Mouse (Mus musculus) liver, adult 2 months (tissue): Measurements from ENCODE around the gene Fbrsl1. TPM values are rescaled to one million over a fixed set of nuclear protein-coding genes. Genes with fewer than 3 reads are reported as not detected.

Experiments
- DNase-seq: peaks from one replicate; pipeline ENCODE4 v3.0.0-alpha.2; 2011; ENCODE audit warnings: low read depth, low spot score; ENCODE audit errors: extremely low read depth
- H3K27ac ChIP-seq: fragments of 200-500 bp; replicated peaks from 2 replicates; pipeline ENCODE4 v1.5.1; 2012; ENCODE audit warnings: low read depth, mild to moderate bottlenecking, control low read depth, inconsistent platforms, low read length; ENCODE audit not compliant: insufficient read depth
- H3K27me3 ChIP-seq: fragments of 200-500 bp; 2 replicates; pipeline ENCODE4 v1.6.1; 2012; ENCODE audit warnings: mild to moderate bottlenecking, moderate library complexity, low read length, inconsistent platforms; ENCODE audit not compliant: control insufficient read depth, insufficient read depth
- H3K36me3 ChIP-seq: fragments of 200-500 bp; 2 replicates; pipeline ENCODE4 v1.6.1; 2012; ENCODE audit warnings: low read length, inconsistent platforms; ENCODE audit not compliant: control insufficient read depth, insufficient read depth
- H3K4me1 ChIP-seq: fragments of 200-500 bp; 2 replicates; pipeline ENCODE4 v1.6.1; 2011; ENCODE audit warnings: low read length; ENCODE audit not compliant: control insufficient read depth, insufficient read depth
- H3K4me3 ChIP-seq: fragments of 200-500 bp; 2 replicates; pipeline ENCODE4 v1.5.1; 2011; ENCODE audit warnings: low read depth, mild to moderate bottlenecking, control low read depth, low read length, moderate library complexity; ENCODE audit not compliant: insufficient read depth
- H3K79me2 ChIP-seq: fragments of 200-500 bp; 2 replicates; pipeline ENCODE4 v1.6.1; 2012; ENCODE audit warnings: inconsistent platforms, mild to moderate bottlenecking, low read length, moderate library complexity; ENCODE audit not compliant: control insufficient read depth, insufficient read depth
- H3K9ac ChIP-seq: fragments of 200-500 bp; 2 replicates; pipeline ENCODE4 v1.6.1; 2012; ENCODE audit warnings: low read depth, mild to moderate bottlenecking, control low read depth, inconsistent platforms, low read length
- CTCF ChIP-seq: fragments of 200-500 bp; IDR thresholded peaks from 2 replicates; pipeline ENCODE4 v1.5.1; 2011; ENCODE audit warnings: low read depth, low read length, control low read depth
- POLR2A ChIP-seq: fragments of 200-500 bp; IDR thresholded peaks from 2 replicates; pipeline ENCODE4 v1.6.1; 2011; ENCODE audit warnings: low read length, control low read depth; ENCODE audit not compliant: insufficient read depth; ENCODE audit errors: extremely low read depth
- WGBS: fragments of 180-500 bp; shearing (Covaris S2); methylation state at CpG from one replicate; pipeline ENCODE4 v1.1.7; 2018; 5-methylcytosine and 5-hydroxymethylcytosine counted together
- polyA plus RNA-seq: library from polyadenylated mRNA; depleted of rRNA; stranded (reverse); fragments of >200 nt; gene quantifications from 2 replicates; pipeline ENCODE4 v1.2.3, GENCODE M21; 2012
- total RNA-seq: library from RNA; depleted of rRNA; stranded (reverse); fragments of >200 nt; gene quantifications from 2 replicates; pipeline ENCODE4 v1.2.3, GENCODE M21; 2014

Gene Fbrsl1
- total and polyA plus RNA-seq, 2 experiments = 4.9 to 29.8 TPM

- Histone ChIP-seq H3K36me3 (no peaks in the 10 kb centered on the region), H3K4me1 (no peaks in the 10 kb centered on the region), H3K27ac (no peak overlapping the region), H3K79me2 (no peaks in the 10 kb centered on the region), H3K9ac (no peak overlapping the region), H3K27me3 (no peaks in the 10 kb centered on the region), H3K4me3 (no peak overlapping the region)
- DNase-seq = no peak
- no peak for TF ChIP-seq POLR2A
- no peak for TF ChIP-seq CTCF
- WGBS = 38% methylated on average over 4 of the region's 4 CpGs
These were observed 41.3 kb upstream of the Fbrsl1 start for GRCm38 (mm10) chr5:110489639-110490038.

DNA sequence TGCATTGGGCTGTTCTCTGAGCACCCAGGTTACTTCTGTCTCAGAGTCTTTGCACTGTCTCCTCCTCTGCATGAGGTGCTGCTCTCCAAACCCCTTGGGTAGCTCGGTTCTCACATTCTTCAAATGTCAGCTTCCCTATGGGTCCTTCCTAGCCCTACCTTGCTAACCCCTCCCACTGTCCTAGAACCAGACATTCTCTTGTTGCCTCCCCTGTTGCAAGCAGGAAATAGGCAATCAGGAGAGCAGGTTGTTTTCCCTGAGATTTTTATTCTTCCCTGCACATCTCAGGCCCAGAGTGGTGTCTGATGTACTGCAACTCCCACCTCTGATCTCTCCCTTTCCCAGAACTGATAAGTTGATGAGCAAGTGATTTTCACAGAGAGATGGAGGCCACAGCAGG lies 39.6 kb upstream of the Fbrsl1 start:
- Histone ChIP-seq H3K4me1 (no peaks in the 10 kb centered on the region), H3K36me3 (no peaks in the 10 kb centered on the region), H3K79me2 (no peaks in the 10 kb centered on the region), H3K4me3 (no peak overlapping the region), H3K27me3 (no peaks in the 10 kb centered on the region), H3K9ac (no peak overlapping the region), H3K27ac (no peak overlapping the region)
- WGBS = 26% methylated on average over 1 of the region's 1 CpGs
- TF ChIP-seq POLR2A (no peak), CTCF (no peak)
- DNase-seq = no peak

- no peak overlapping the region for H3K27ac ChIP-seq
- no peak for DNase-seq
- H3K4me3 ChIP-seq = no peak overlapping the region
- 52% methylated on average over 5 of the region's 5 CpGs for WGBS
- H3K36me3 ChIP-seq = no peaks in the 10 kb centered on the region
- no peaks in the 10 kb centered on the region for H3K4me1 ChIP-seq
- H3K27me3 ChIP-seq = no peaks in the 10 kb centered on the region
- no peaks in the 10 kb centered on the region for H3K79me2 ChIP-seq
- H3K9ac ChIP-seq = no peak overlapping the region
- no peak for TF ChIP-seq POLR2A
- no peak for TF ChIP-seq CTCF
These were observed 38.5 kb upstream of the Fbrsl1 start for GRCm38 (mm10) chr5:110486674-110487334.

GRCm38 (mm10) chr5:110484711-110485110 lies 36.4 kb upstream of the Fbrsl1 start:
- Histone ChIP-seq H3K79me2 (no peaks in the 10 kb centered on the region), H3K9ac (no peak overlapping the region), H3K27me3 (peaks cover 7% of the 10 kb centered on the region; the same call in 1 of the 2 replicates), H3K36me3 (no peaks in the 10 kb centered on the region), H3K4me1 (no peaks in the 10 kb centered on the region), H3K4me3 (no peak overlapping the region), H3K27ac (no peak overlapping the region)
- 79% methylated on average over 3 of the region's 3 CpGs for WGBS
- TF ChIP-seq POLR2A (no peak), CTCF (no peak)
- DNase-seq = no peak

DNA sequence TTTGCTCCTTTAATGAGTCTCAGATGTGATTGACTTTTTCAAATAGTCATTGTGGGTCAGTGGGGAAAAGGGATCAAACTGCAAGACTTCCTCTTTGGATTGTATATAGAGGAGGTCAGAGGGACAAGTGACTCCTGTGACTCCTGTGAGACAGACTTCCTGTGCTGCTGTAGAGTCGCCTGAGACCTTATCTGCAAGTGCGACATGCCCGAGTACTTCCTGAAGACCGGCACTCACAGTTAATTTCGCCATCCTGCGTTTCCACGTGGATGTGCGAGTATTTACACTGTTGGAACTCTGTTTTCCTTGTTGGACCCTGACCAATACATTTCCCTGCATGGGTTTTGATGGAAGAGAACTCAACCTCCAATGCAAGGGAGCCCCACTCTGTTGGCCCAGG lies 30.9 kb upstream of the Fbrsl1 start:
- H3K9ac ChIP-seq = no peak overlapping the region
- DNase-seq = no peak
- WGBS = 39% methylated on average over 8 of the region's 8 CpGs
- H3K36me3 ChIP-seq = no peaks in the 10 kb centered on the region
- H3K27ac ChIP-seq = no peak overlapping the region
- H3K4me1 ChIP-seq = no peaks in the 10 kb centered on the region
- H3K79me2 ChIP-seq = no peaks in the 10 kb centered on the region
- no peak overlapping the region for H3K4me3 ChIP-seq
- TF ChIP-seq CTCF (no peak), POLR2A (no peak)
- peaks cover 7% of the 10 kb centered on the region; the same call in 1 of the 2 replicates for H3K27me3 ChIP-seq

- TF ChIP-seq CTCF (no peak), POLR2A (no peak)
- no peaks in the 10 kb centered on the region for H3K79me2 ChIP-seq
- WGBS = 85% methylated on average over 11 of the region's 11 CpGs
- no peaks in the 10 kb centered on the region for H3K36me3 ChIP-seq
- H3K4me1 ChIP-seq = no peaks in the 10 kb centered on the region
- H3K4me3 ChIP-seq = no peak overlapping the region
- DNase-seq = no peak
- no peak overlapping the region for H3K27ac ChIP-seq
- no peaks in the 10 kb centered on the region for H3K27me3 ChIP-seq
- H3K9ac ChIP-seq = no peak overlapping the region
These were observed 25.9 kb upstream of the Fbrsl1 start for GRCm38 (mm10) chr5:110474156-110474555.
